8 mouse cellular contexts compared by ENCODE assay signal in the genomic region with DNA sequence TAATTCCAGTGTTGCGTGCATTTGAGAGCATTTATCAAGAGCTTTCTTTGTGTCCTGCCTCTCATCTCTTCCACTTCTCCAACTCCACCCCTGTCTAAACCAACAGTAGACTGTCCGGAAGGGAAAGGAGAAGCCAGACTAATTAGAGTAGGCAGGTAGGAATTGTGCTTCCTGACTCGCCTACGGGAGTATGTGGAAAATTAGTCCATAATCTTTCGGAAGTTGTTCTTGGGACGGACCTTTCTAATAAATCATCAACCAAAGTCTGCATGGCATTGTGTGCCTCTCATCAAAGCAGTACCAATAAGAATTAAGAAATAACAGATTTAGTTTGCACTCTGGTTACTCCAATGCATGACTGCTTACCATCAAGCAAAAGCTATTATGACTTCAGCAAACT. TPM values are rescaled to one million over a fixed set of nuclear protein-coding genes. Genes with fewer than 3 reads are reported as not detected.
DNase-seq lines count a peak whose midpoint lies in the region; ATAC-seq and TF ChIP-seq lines count a peak whose summit lies in the region.

No protein-coding gene starts in this region.

- no peaks in the 10 kb centered on the region for H3K9me3 ChIP-seq in heart, embryonic 16.5 days (replicated peaks; ENCODE audit: control insufficient read depth, low read length)
- H3K9me3 ChIP-seq in liver, postnatal 0 days (ENCODE audit: low read length) = no peaks in the 10 kb centered on the region

- H3K4me1 ChIP-seq in cerebellum, adult 2 months (ENCODE audit: control insufficient read depth, insufficient read depth, low read length) = peaks cover 5% of the 10 kb centered on the region; the same call in 1 of the 2 replicates
- H3K4me1 ChIP-seq in bone marrow macrophage, adult 2 months (ENCODE audit: control insufficient read depth, insufficient read depth, low read length) = peaks cover 8% of the 10 kb centered on the region
- H3K4me1 ChIP-seq in heart, embryonic 16.5 days (ENCODE audit: control insufficient read depth, insufficient read depth, low read length) = peaks cover 14% of the 10 kb centered on the region
- peaks cover 12% of the 10 kb centered on the region for H3K4me1 ChIP-seq in liver, postnatal 0 days (ENCODE audit: insufficient read depth)

- H3K9ac ChIP-seq in heart, embryonic 16.5 days (ENCODE audit: low read length) = peak overlapping the region; percentile 95
- H3K9ac ChIP-seq in liver, postnatal 0 days (replicated peaks) = peak overlapping the region; percentile 92; the same call in 1 of the 2 replicates

- TF ChIP-seq EP300 in liver, postnatal 0 days (IDR thresholded peaks at IDR 0.05; ENCODE audit: low read depth) = no peak

- no peak for ATAC-seq in heart, embryonic 16.5 days (replicated peaks; ENCODE audit: extremely low read depth, insufficient read depth, low FRiP score)
- ATAC-seq in liver, postnatal 0 days = no peak
- no peak for ATAC-seq in monocyte, adult 5-6 weeks (replicated peaks; ENCODE audit: insufficient number of reproducible peaks, low FRiP score, low TSS enrichment, poor library complexity, severe bottlenecking)

- no peaks in the 10 kb centered on the region for H3K27me3 ChIP-seq in cerebellum, adult 2 months (ENCODE audit: control insufficient read depth, insufficient read depth, low read length)
- H3K27me3 ChIP-seq in heart, embryonic 16.5 days (ENCODE audit: control insufficient read depth, insufficient read depth, low read length) = no peaks in the 10 kb centered on the region
- H3K27me3 ChIP-seq in liver, postnatal 0 days (ENCODE audit: insufficient read depth, low read length) = no peaks in the 10 kb centered on the region

- DNase-seq in cerebellum, adult 2 months = no peak
- DNase-seq in cerebellum, adult 9-10 months = no peak
- no peak for DNase-seq in liver, postnatal 0 days
- DNase-seq in MN1 (ENCODE audit: low spot score) = no peak
- no peak for DNase-seq in thymus, postnatal 25 days

- peak overlapping the region; percentile 65 for H3K4me2 ChIP-seq in heart, embryonic 16.5 days (ENCODE audit: low read depth, low read length)
- peak overlapping the region; percentile 96 for H3K4me2 ChIP-seq in liver, postnatal 0 days (ENCODE audit: low read depth, low read length)

- TF ChIP-seq POLR2A in cerebellum, adult 2 months (IDR thresholded peaks at IDR 0.05; ENCODE audit: borderline replicate concordance, insufficient read depth, low read length) = no peak
- no peak for TF ChIP-seq POLR2A in bone marrow macrophage, adult 2 months (IDR thresholded peaks at IDR 0.05; ENCODE audit: borderline replicate concordance, low read depth, low read length)

- peak overlapping the region; percentile 68 for H3K4me3 ChIP-seq in cerebellum, adult 2 months (replicated peaks; ENCODE audit: insufficient read depth, low read depth, low read length)
- peak overlapping the region; percentile 79 for H3K4me3 ChIP-seq in bone marrow macrophage, adult 2 months (ENCODE audit: insufficient read depth, low read length)
- peak overlapping the region; percentile 96 for H3K4me3 ChIP-seq in heart, embryonic 16.5 days (ENCODE audit: low read length)
- H3K4me3 ChIP-seq in liver, postnatal 0 days (ENCODE audit: low read depth, low read length) = peak overlapping the region; percentile 99

- WGBS in cerebellum, adult 2 months = 84% methylated on average over 6 of the region's 6 CpGs
- 72% methylated on average over 6 of the region's 6 CpGs for WGBS in heart, embryonic 16.5 days
- WGBS in liver, postnatal 0 days (ENCODE audit: insufficient replicate concordance) = 70% methylated on average over 6 of the region's 6 CpGs

- H3K36me3 ChIP-seq in heart, embryonic 16.5 days (ENCODE audit: control insufficient read depth, insufficient read depth) = no peaks in the 10 kb centered on the region
- H3K36me3 ChIP-seq in liver, postnatal 0 days (replicated peaks; ENCODE audit: insufficient read depth, low read length) = no peaks in the 10 kb centered on the region

- no peak for TF ChIP-seq CTCF in cerebellum, adult 2 months (IDR thresholded peaks at IDR 0.05; ENCODE audit: borderline replicate concordance, insufficient read depth, low read depth, low read length)
- no peak for TF ChIP-seq CTCF in bone marrow macrophage, adult 2 months (IDR thresholded peaks at IDR 0.05; ENCODE audit: low read depth, low read length)
- no peak for TF ChIP-seq CTCF in liver, postnatal 0 days (IDR thresholded peaks at IDR 0.05; ENCODE audit: low read depth)

- no peak overlapping the region for H3K27ac ChIP-seq in cerebellum, adult 2 months (ENCODE audit: insufficient read depth, low read length)
- H3K27ac ChIP-seq in bone marrow macrophage, adult 2 months (ENCODE audit: insufficient read depth, low read depth, low read length) = no peak overlapping the region
- H3K27ac ChIP-seq in heart, embryonic 16.5 days (ENCODE audit: low read length) = 0 out of 2 replicates have a peak overlapping the region, but pooled peaks have one; percentile 4
- H3K27ac ChIP-seq in liver, postnatal 0 days (ENCODE audit: low read depth) = peak overlapping the region; percentile 96

RNA-seq across cellular contexts. Expression of gene Gopc, which starts 1.1 kb away (rescaled TPM):
- 30.9 and 31.4 TPM in 2 replicates for polyA plus RNA-seq in cerebellum, adult 2 months (2012; rRNA removed)
- polyA plus RNA-seq in bone marrow macrophage, adult 2 months (2012; ENCODE audit: insufficient read depth, insufficient read length, missing spikeins) = 16.8 and 19.6 TPM in 2 replicates
- polyA plus RNA-seq in heart, embryonic 16.5 days (2015; fragmentation: Nextera tagmentation; extraction: Ambion mirVana) = 13.7 and 14.3 TPM in 2 replicates
- 4.7 and 5.0 TPM in 2 replicates for polyA plus RNA-seq in liver, postnatal 0 days (2015; fragmentation: Nextera tagmentation; extraction: Ambion mirVana)
- 28.0 to 31.4 TPM (median 29.3 TPM) in 3 replicates for total RNA-seq in monocyte, adult 5-6 weeks (2017)

RNA-seq across cellular contexts. Expression of gene Nepn, which starts 5.8 kb away (rescaled TPM):
- 0.05 TPM in 2 replicates for polyA plus RNA-seq in cerebellum, adult 2 months (2012; rRNA removed)
- not detected in 2 replicates for polyA plus RNA-seq in bone marrow macrophage, adult 2 months (2012; ENCODE audit: insufficient read depth, insufficient read length, missing spikeins)
- not detected in 2 replicates for polyA plus RNA-seq in heart, embryonic 16.5 days (2015; fragmentation: Nextera tagmentation; extraction: Ambion mirVana)
- not detected in 2 replicates for polyA plus RNA-seq in liver, postnatal 0 days (2015; fragmentation: Nextera tagmentation; extraction: Ambion mirVana)
- not detected in 3 replicates for total RNA-seq in monocyte, adult 5-6 weeks (2017)

RNA-seq across cellular contexts. Expression of gene Gm26741, which starts 24.5 kb away (rescaled TPM):
- not detected in 2 replicates for polyA plus RNA-seq in cerebellum, adult 2 months (2012; rRNA removed)
- not detected in 2 replicates for polyA plus RNA-seq in bone marrow macrophage, adult 2 months (2012; ENCODE audit: insufficient read depth, insufficient read length, missing spikeins)
- not detected in 2 replicates for polyA plus RNA-seq in heart, embryonic 16.5 days (2015; fragmentation: Nextera tagmentation; extraction: Ambion mirVana)
- polyA plus RNA-seq in liver, postnatal 0 days (2015; fragmentation: Nextera tagmentation; extraction: Ambion mirVana) = not detected in 2 replicates
- not detected in 3 replicates for total RNA-seq in monocyte, adult 5-6 weeks (2017)

RNA-seq across cellular contexts. Expression of gene Nus1, which starts 34.3 kb away (rescaled TPM):
- 25.3 and 28.5 TPM in 2 replicates for polyA plus RNA-seq in cerebellum, adult 2 months (2012; rRNA removed)
- 47.6 and 49.0 TPM in 2 replicates for polyA plus RNA-seq in bone marrow macrophage, adult 2 months (2012; ENCODE audit: insufficient read depth, insufficient read length, missing spikeins)
- polyA plus RNA-seq in heart, embryonic 16.5 days (2015; fragmentation: Nextera tagmentation; extraction: Ambion mirVana) = 8.3 and 8.4 TPM in 2 replicates
- 5.9 and 6.5 TPM in 2 replicates for polyA plus RNA-seq in liver, postnatal 0 days (2015; fragmentation: Nextera tagmentation; extraction: Ambion mirVana)
- total RNA-seq in monocyte, adult 5-6 weeks (2017) = 26.5 to 31.3 TPM (median 30.0 TPM) in 3 replicates

Comparison
In these comparisons a context has a peak if more than half of its experiments do, and no peak if none do; other contexts are left out.
1. H3K27ac ChIP-seq: peak in heart, embryonic 16.5 days (single experiment) and liver, postnatal 0 days (single experiment); none in cerebellum, adult 2 months (single experiment) and bone marrow macrophage, adult 2 months (single experiment).
2. Peak in every context shown above with its lines, with median percentiles within 50 percentile points of each other: H3K4me3 ChIP-seq.